7 mouse cellular contexts compared by ENCODE assay signal in the genomic region with DNA sequence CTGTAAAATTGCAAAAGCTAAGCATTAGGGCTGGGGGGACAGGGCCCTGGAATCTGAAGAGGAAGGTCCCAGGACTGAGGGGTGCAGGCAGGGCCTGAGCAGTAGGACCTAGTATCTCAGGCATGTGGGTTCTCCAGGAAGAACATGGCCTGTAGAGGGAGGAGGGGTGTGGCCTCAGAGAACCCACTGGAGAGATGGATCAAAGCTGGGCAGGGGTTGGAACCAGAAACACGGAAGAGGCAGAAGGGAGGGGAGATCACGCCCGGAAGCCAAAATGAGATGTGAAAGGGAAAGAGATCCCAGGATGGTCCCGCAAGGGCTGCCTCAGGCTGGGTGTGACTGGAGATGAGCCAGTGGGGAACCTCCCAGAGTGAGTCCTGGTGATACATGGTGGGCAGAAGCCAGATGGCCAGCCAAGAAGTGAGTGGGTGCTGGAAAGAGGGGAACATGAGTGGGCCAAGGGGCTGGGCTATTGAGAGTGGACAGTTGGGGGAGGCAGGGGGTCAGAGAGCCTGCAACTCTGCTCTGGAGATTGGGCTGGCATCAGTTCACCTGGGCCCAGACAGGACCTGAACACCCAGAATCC.
DNase-seq lines count a peak whose midpoint lies in the region; ATAC-seq lines count a peak whose summit lies in the region.

No protein-coding gene starts in this region.

- no peaks in the 10 kb centered on the region for H3K36me3 ChIP-seq in midbrain, embryonic 10.5 days
- no peaks in the 10 kb centered on the region for H3K36me3 ChIP-seq in midbrain, embryonic 15.5 days (replicated peaks)
- no peaks in the 10 kb centered on the region for H3K36me3 ChIP-seq in intestine, embryonic 16.5 days (ENCODE audit: control insufficient read depth, insufficient read depth, low read length)

- no peak for ATAC-seq in midbrain, embryonic 15.5 days (replicated peaks)
- ATAC-seq in common myeloid progenitor, adult 5-6 weeks (replicated peaks; ENCODE audit: low read depth, poor library complexity, severe bottlenecking) = peak; percentile 27
- ATAC-seq in intestine, embryonic 16.5 days = peak; percentile 13; the same call in 1 of the 2 replicates

- H3K4me1 ChIP-seq in midbrain, embryonic 10.5 days = peaks cover 68% of the 10 kb centered on the region
- H3K4me1 ChIP-seq in midbrain, embryonic 15.5 days = peaks cover 30% of the 10 kb centered on the region
- peaks cover 69% of the 10 kb centered on the region for H3K4me1 ChIP-seq in intestine, embryonic 16.5 days (ENCODE audit: control insufficient read depth, insufficient read depth, low read length)

- H3K4me3 ChIP-seq in midbrain, embryonic 10.5 days = no peak overlapping the region
- H3K4me3 ChIP-seq in midbrain, embryonic 15.5 days = no peak overlapping the region
- no peak overlapping the region for H3K4me3 ChIP-seq in intestine, embryonic 16.5 days (ENCODE audit: low read length)

- H3K9ac ChIP-seq in midbrain, embryonic 15.5 days = no peak overlapping the region
- no peak overlapping the region for H3K9ac ChIP-seq in intestine, embryonic 16.5 days (ENCODE audit: low read depth, low read length)

- no peaks in the 10 kb centered on the region for H3K27me3 ChIP-seq in midbrain, embryonic 10.5 days (ENCODE audit: low read depth, poor library complexity, severe bottlenecking)
- H3K27me3 ChIP-seq in midbrain, embryonic 15.5 days (replicated peaks) = no peaks in the 10 kb centered on the region
- H3K27me3 ChIP-seq in intestine, embryonic 16.5 days (replicated peaks; ENCODE audit: control insufficient read depth, insufficient read depth, low read length) = no peaks in the 10 kb centered on the region

- H3K4me2 ChIP-seq in midbrain, embryonic 15.5 days = no peak overlapping the region
- no peak overlapping the region for H3K4me2 ChIP-seq in intestine, embryonic 16.5 days (ENCODE audit: low read depth, low read length)

- 69% methylated on average over 4 of the region's 4 CpGs for WGBS in midbrain, embryonic 10.5 days
- 69% methylated on average over 4 of the region's 4 CpGs for WGBS in midbrain, embryonic 15.5 days
- 69% methylated on average over 4 of the region's 4 CpGs for WGBS in intestine, embryonic 16.5 days

- DNase-seq in midbrain, embryonic 10.5 days (ENCODE audit: low spot score) = no peak
- DNase-seq in right cerebral cortex, postnatal 36 days (ENCODE audit: low spot score in 2 of 2) = peak; percentile 48 to 63
- DNase-seq in layer of hippocampus, adult 9-11 months = no peak
- no peak for DNase-seq in adrenal gland, postnatal 10 days

- H3K9me3 ChIP-seq in midbrain, embryonic 10.5 days (replicated peaks) = no peaks in the 10 kb centered on the region
- no peaks in the 10 kb centered on the region for H3K9me3 ChIP-seq in midbrain, embryonic 15.5 days
- no peaks in the 10 kb centered on the region for H3K9me3 ChIP-seq in intestine, embryonic 16.5 days (ENCODE audit: control insufficient read depth, low read length)

- H3K27ac ChIP-seq in midbrain, embryonic 10.5 days (replicated peaks) = peak overlapping the region; percentile 63
- no peak overlapping the region for H3K27ac ChIP-seq in midbrain, embryonic 15.5 days
- H3K27ac ChIP-seq in intestine, embryonic 16.5 days (ENCODE audit: low read length) = no peak overlapping the region

Comparison
In these comparisons a context has a peak if more than half of its experiments do, and no peak if none do; other contexts are left out.
1. DNase-seq: peak in right cerebral cortex, postnatal 36 days (2 of 2); none in midbrain, embryonic 10.5 days (single experiment), layer of hippocampus, adult 9-11 months (single experiment) and adrenal gland, postnatal 10 days (single experiment).